18 mouse cellular contexts compared by ENCODE assay signal in the genomic region with DNA sequence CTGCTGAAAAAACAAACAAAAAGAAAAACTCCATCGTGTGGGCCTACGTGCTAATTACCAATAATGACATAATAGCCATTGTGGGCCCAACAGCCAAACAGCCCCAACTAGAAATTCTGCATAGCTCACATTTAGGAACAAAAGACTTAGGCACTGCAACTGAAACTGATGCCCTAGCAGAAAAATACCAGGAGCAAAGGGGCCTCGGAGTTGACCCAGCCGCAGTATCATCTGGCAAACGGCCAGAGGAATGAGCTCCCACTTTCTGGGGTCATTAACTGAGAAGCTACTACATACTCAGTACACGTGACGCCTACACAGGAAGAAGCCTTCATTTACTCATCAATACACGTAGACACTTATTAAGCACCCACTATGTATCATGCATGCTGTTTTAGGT. TPM values are rescaled to one million over a fixed set of nuclear protein-coding genes. Genes with fewer than 3 reads are reported as not detected.
DNase-seq lines count a peak whose midpoint lies in the region; ATAC-seq and TF ChIP-seq lines count a peak whose summit lies in the region.
"Had no signal": no experiment of that assay in that cellular context is flagged by ENCODE, and none has a peak within 500 bp of the region (broad histone marks: within the 10 kb centered on the region; RNA-seq: fewer than 3 reads in every experiment).

No protein-coding gene starts in this region.

- no peak overlapping the region for H3K4me3 ChIP-seq in kidney, embryonic 14.5 days (ENCODE audit: low read length)
- peak overlapping the region; percentile 83 for H3K4me3 ChIP-seq in megakaryocyte, embryonic 14.5 days (replicated peaks)
- H3K4me3 ChIP-seq in liver, postnatal 0 days (ENCODE audit: low read depth, low read length) = no peak overlapping the region
- no peak overlapping the region for H3K4me3 ChIP-seq in hindbrain, embryonic 13.5 days
- H3K4me3 ChIP-seq: forebrain, embryonic 12.5 days; midbrain, embryonic 10.5 days; stomach, embryonic 15.5 days had no signal

- no peak for TF ChIP-seq EP300 in liver, postnatal 0 days (IDR thresholded peaks at IDR 0.05; ENCODE audit: low read depth)

- TF ChIP-seq CTCF in liver, postnatal 0 days (IDR thresholded peaks at IDR 0.05; ENCODE audit: low read depth) = no peak

- peaks cover 6% of the 10 kb centered on the region; the same call in 1 of the 2 replicates for H3K4me1 ChIP-seq in kidney, embryonic 14.5 days (ENCODE audit: control insufficient read depth, insufficient read depth, low read length)
- peaks cover 98% of the 10 kb centered on the region for H3K4me1 ChIP-seq in megakaryocyte, embryonic 14.5 days
- peaks cover 89% of the 10 kb centered on the region for H3K4me1 ChIP-seq in liver, postnatal 0 days (ENCODE audit: insufficient read depth)
- H3K4me1 ChIP-seq in hindbrain, embryonic 13.5 days (replicated peaks) = peaks cover 11% of the 10 kb centered on the region

- H3K36me3 ChIP-seq in kidney, embryonic 14.5 days (ENCODE audit: control insufficient read depth, insufficient read depth, low read length) = no peaks in the 10 kb centered on the region
- H3K36me3 ChIP-seq in megakaryocyte, embryonic 14.5 days (replicated peaks; ENCODE audit: low read length) = peaks cover 94% of the 10 kb centered on the region
- H3K36me3 ChIP-seq in liver, postnatal 0 days (replicated peaks; ENCODE audit: insufficient read depth, low read length) = peaks cover 63% of the 10 kb centered on the region
- H3K36me3 ChIP-seq in hindbrain, embryonic 13.5 days = no peaks in the 10 kb centered on the region
- H3K36me3 ChIP-seq: forebrain, embryonic 12.5 days; midbrain, embryonic 10.5 days; stomach, embryonic 15.5 days had no signal

- no peaks in the 10 kb centered on the region for H3K9me3 ChIP-seq in kidney, embryonic 14.5 days (ENCODE audit: control insufficient read depth, low read length)
- no peaks in the 10 kb centered on the region for H3K9me3 ChIP-seq in megakaryocyte, embryonic 14.5 days
- no peaks in the 10 kb centered on the region for H3K9me3 ChIP-seq in liver, postnatal 0 days (ENCODE audit: low read length)
- H3K9me3 ChIP-seq in hindbrain, embryonic 13.5 days = no peaks in the 10 kb centered on the region
- H3K9me3 ChIP-seq: forebrain, embryonic 12.5 days; midbrain, embryonic 10.5 days; stomach, embryonic 15.5 days had no signal

- DNase-seq in kidney, adult 11 months = peak; percentile 48
- peak; percentile 57 to 72 for DNase-seq in kidney, postnatal 25 days
- no peak for DNase-seq in liver, postnatal 0 days
- DNase-seq: adrenal gland, postnatal 14 days; cerebellum, adult 11 months; cerebellum, postnatal 14 days; heart, postnatal 36 days; thymus, postnatal 14 days had no signal

- H3K9ac ChIP-seq in kidney, embryonic 14.5 days (ENCODE audit: low read depth, low read length) = no peak overlapping the region
- peak overlapping the region; percentile 32 for H3K9ac ChIP-seq in liver, postnatal 0 days (replicated peaks)
- no peak overlapping the region for H3K9ac ChIP-seq in hindbrain, embryonic 13.5 days
- H3K9ac ChIP-seq: forebrain, embryonic 12.5 days; stomach, embryonic 15.5 days had no signal

- ATAC-seq in kidney, embryonic 14.5 days (ENCODE audit: low FRiP score, low TSS enrichment) = no peak
- ATAC-seq in megakaryocyte, adult 5-6 weeks (ENCODE audit: poor library complexity, severe bottlenecking) = no peak
- ATAC-seq in liver, postnatal 0 days = no peak
- no peak for ATAC-seq in hindbrain, embryonic 13.5 days (ENCODE audit: low FRiP score)
- ATAC-seq: hindbrain, embryonic 16.5 days had no signal

- no peak overlapping the region for H3K27ac ChIP-seq in kidney, embryonic 14.5 days (ENCODE audit: low read depth, low read length)
- H3K27ac ChIP-seq in liver, postnatal 0 days (ENCODE audit: low read depth) = peak overlapping the region; percentile 97
- no peak overlapping the region for H3K27ac ChIP-seq in hindbrain, embryonic 13.5 days
- H3K27ac ChIP-seq: forebrain, embryonic 12.5 days; midbrain, embryonic 10.5 days; stomach, embryonic 15.5 days had no signal

- no peaks in the 10 kb centered on the region for H3K27me3 ChIP-seq in kidney, embryonic 14.5 days (ENCODE audit: control insufficient read depth, insufficient read depth, low read length)
- H3K27me3 ChIP-seq in megakaryocyte, embryonic 14.5 days (replicated peaks) = no peaks in the 10 kb centered on the region
- H3K27me3 ChIP-seq in liver, postnatal 0 days (ENCODE audit: insufficient read depth, low read length) = no peaks in the 10 kb centered on the region
- H3K27me3 ChIP-seq in hindbrain, embryonic 13.5 days = no peaks in the 10 kb centered on the region
- H3K27me3 ChIP-seq: CH12.LX; stomach, embryonic 15.5 days had no signal

- H3K4me2 ChIP-seq in kidney, embryonic 14.5 days (replicated peaks; ENCODE audit: low read depth, low read length) = no peak overlapping the region
- H3K4me2 ChIP-seq in liver, postnatal 0 days (ENCODE audit: low read depth, low read length) = peak overlapping the region; percentile 36
- no peak overlapping the region for H3K4me2 ChIP-seq in hindbrain, embryonic 13.5 days
- H3K4me2 ChIP-seq: forebrain, embryonic 12.5 days; stomach, embryonic 15.5 days had no signal

- 40% methylated on average over 8 of the region's 8 CpGs for WGBS in kidney, embryonic 14.5 days
- WGBS in liver, postnatal 0 days (ENCODE audit: insufficient replicate concordance) = 72% methylated on average over 8 of the region's 8 CpGs
- 74% methylated on average over 8 of the region's 8 CpGs for WGBS in hindbrain, embryonic 13.5 days

RNA-seq across cellular contexts. Expression of gene Gm10300, which starts 12.2 kb away (rescaled TPM):
- 0.09 TPM in 1 of 2 replicates, not detected in the other for polyA plus RNA-seq in kidney, embryonic 14.5 days (2014; fragmentation: Nextera tagmentation; extraction: Ambion mirVana)
- polyA plus RNA-seq in megakaryocyte, embryonic 14.5 days (2012; ENCODE audit: insufficient read depth, low replicate concordance) = 0.23 TPM in 1 of 2 replicates, not detected in the other
- 0.16 TPM in 1 of 2 replicates, not detected in the other for total RNA-seq in megakaryocyte, adult 5-6 weeks (2015)
- 0.33 and 0.37 TPM in 2 replicates for total RNA-seq in megakaryocyte, adult 5-6 weeks (2017)
- 0.18 and 0.28 TPM in 2 replicates for polyA plus RNA-seq in liver, postnatal 0 days (2015; fragmentation: Nextera tagmentation; extraction: Ambion mirVana)
- not detected in 2 replicates for polyA plus RNA-seq in hindbrain, embryonic 13.5 days (2015; fragmentation: Nextera tagmentation; extraction: Ambion mirVana)
- total RNA-seq: left cerebral cortex, adult 18-20 months had no signal
- polyA plus RNA-seq: hindbrain, embryonic 16.5 days; midbrain, embryonic 10.5 days had no signal

RNA-seq across cellular contexts. Expression of gene Epb41, which starts 12.8 kb away (rescaled TPM):
- 52.5 and 78.5 TPM in 2 replicates for polyA plus RNA-seq in kidney, embryonic 14.5 days (2014; fragmentation: Nextera tagmentation; extraction: Ambion mirVana)
- polyA plus RNA-seq in megakaryocyte, embryonic 14.5 days (2012; ENCODE audit: insufficient read depth, low replicate concordance) = 90.5 and 122 TPM in 2 replicates
- total RNA-seq in megakaryocyte, adult 5-6 weeks (2015) = 42.5 and 51.8 TPM in 2 replicates
- 61.1 and 62.3 TPM in 2 replicates for total RNA-seq in megakaryocyte, adult 5-6 weeks (2017)
- polyA plus RNA-seq in liver, postnatal 0 days (2015; fragmentation: Nextera tagmentation; extraction: Ambion mirVana) = 65.7 and 75.1 TPM in 2 replicates
- 94.7 and 95.1 TPM in 2 replicates for polyA plus RNA-seq in hindbrain, embryonic 13.5 days (2015; fragmentation: Nextera tagmentation; extraction: Ambion mirVana)
